Mouse (Mus musculus): ENCODE results near the gene Plekhg2. TPM values are rescaled to one million over a fixed set of nuclear protein-coding genes. Genes with fewer than 3 reads are reported as not detected.

Gene Plekhg2
- polyA plus RNA-seq (2012; ENCODE audit: insufficient read depth, insufficient read length, missing spikeins), result 11.4 and 14.6 TPM in 2 replicates

DNA sequence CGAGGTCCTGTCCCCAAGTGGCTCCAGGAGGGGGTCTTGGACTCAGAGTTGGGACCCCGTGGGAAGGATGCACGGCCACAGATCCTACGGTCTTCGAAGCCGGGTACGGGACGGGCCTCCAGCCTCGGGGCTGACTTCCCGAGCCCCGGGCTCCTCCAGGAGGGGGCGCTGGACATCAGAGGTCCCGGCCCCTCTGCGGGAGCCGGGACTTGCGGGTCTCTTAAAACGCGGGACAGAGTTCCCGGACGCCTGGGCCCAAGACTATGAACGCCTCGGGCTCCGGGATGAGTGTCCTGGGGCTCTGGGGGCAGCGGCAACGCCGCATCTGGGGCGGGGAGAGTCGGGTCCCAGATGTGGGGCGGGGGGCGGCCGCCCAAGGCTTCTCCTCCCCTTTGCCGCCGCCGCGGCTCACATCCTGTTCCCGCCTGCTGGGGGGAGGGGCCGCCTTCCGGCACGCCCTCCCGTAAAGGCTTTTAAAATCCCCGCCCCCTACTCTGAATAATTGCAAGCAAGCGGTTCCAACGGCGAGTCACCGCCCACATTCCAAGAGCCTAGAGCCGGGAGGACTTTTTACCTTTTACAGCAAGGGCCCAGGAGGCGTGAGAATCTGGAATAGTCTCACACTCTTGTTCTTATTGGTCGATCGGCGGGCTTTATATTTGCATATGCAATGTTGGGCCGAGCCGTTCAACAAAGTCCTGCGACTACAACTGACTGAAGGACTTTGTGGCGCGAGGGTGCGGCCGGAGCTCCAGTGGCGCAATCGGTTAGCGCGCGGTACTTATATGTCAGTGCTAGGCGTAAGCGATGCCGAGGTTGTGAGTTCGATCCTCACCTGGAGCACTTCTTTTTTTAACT is at the start of gene Plekhg2:
Plekhg2 (minus strand) TSS at position 349 of the 858 bp plus-strand sequence.
- peak; percentile 67 for TF ChIP-seq CTCF (IDR thresholded peaks at IDR 0.05; ENCODE audit: low read depth, low read length)
- no peak for TF ChIP-seq POLR2A (IDR thresholded peaks at IDR 0.05; ENCODE audit: borderline replicate concordance, low read depth, low read length)
- Histone ChIP-seq H3K27ac (ENCODE audit: insufficient read depth, low read depth, low read length) (peak within 1 kb of the TSS; percentile 76), H3K4me1 (ENCODE audit: control insufficient read depth, insufficient read depth, low read length) (peaks cover 10% of the 10 kb centered on the region), H3K4me3 (ENCODE audit: insufficient read depth, low read length) (peak within 1 kb of the TSS; percentile 79)

GRCm38 (mm10) chr7:28419416-28419815 is 47.0 kb upstream of the Plekhg2 start:
- H3K4me1 ChIP-seq (ENCODE audit: control insufficient read depth, insufficient read depth, low read length), result peaks cover 17% of the 10 kb centered on the region
- TF ChIP-seq POLR2A (IDR thresholded peaks at IDR 0.05; ENCODE audit: borderline replicate concordance, low read depth, low read length) (no peak), CTCF (IDR thresholded peaks at IDR 0.05; ENCODE audit: low read depth, low read length) (no peak)
- no peak overlapping the region for H3K4me3 ChIP-seq (ENCODE audit: insufficient read depth, low read length)
- H3K27ac ChIP-seq (ENCODE audit: insufficient read depth, low read depth, low read length), result no peak overlapping the region

DNA sequence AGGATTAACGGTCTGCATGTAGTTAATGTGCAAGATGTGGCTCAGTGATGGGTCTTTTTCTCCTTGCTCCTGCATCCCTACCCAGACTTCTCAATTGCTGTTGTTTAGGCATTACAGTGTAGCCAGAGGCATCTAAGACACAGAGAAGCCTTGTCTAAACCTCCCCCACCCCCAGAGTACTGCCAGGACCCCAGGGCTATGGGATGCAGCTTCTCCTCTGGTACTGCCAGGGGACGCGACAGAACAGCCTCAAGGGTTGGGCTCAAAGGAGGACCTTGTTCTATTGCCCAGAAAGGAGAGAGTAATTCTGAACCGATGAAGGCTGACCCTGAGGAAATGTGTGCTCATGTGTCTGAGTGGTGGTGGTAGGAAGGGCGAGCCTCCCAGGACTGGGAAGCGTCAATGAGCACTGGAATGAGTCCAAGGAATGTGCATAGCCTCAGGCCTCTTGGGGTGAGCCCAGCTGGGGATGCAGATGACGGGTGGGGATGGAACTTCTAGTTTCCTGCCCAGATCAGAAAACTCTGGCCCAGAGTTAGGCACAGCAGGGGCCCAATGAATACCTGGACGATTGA is 45.8 kb upstream of the Plekhg2 start:
- Histone ChIP-seq H3K4me1 (ENCODE audit: control insufficient read depth, insufficient read depth, low read length) (peaks cover 13% of the 10 kb centered on the region), H3K27ac (ENCODE audit: insufficient read depth, low read depth, low read length) (no peak overlapping the region), H3K4me3 (ENCODE audit: insufficient read depth, low read length) (no peak overlapping the region)
- TF ChIP-seq CTCF (IDR thresholded peaks at IDR 0.05; ENCODE audit: low read depth, low read length) (no peak), POLR2A (IDR thresholded peaks at IDR 0.05; ENCODE audit: borderline replicate concordance, low read depth, low read length) (no peak)

GRCm38 (mm10) chr7:28417368-28417767 is 45.0 kb upstream of the Plekhg2 start:
- no peak overlapping the region for H3K4me3 ChIP-seq (ENCODE audit: insufficient read depth, low read length)
- no peak overlapping the region for H3K27ac ChIP-seq (ENCODE audit: insufficient read depth, low read depth, low read length)
- H3K4me1 ChIP-seq (ENCODE audit: control insufficient read depth, insufficient read depth, low read length), result peaks cover 13% of the 10 kb centered on the region
- TF ChIP-seq POLR2A (IDR thresholded peaks at IDR 0.05; ENCODE audit: borderline replicate concordance, low read depth, low read length) (no peak), CTCF (IDR thresholded peaks at IDR 0.05; ENCODE audit: low read depth, low read length) (no peak)

GRCm38 (mm10) chr7:28412826-28413225 is 40.4 kb upstream of the Plekhg2 start:
- no peak overlapping the region for H3K27ac ChIP-seq (ENCODE audit: insufficient read depth, low read depth, low read length)
- H3K4me1 ChIP-seq (ENCODE audit: control insufficient read depth, insufficient read depth, low read length), result no peaks in the 10 kb centered on the region
- TF ChIP-seq POLR2A (IDR thresholded peaks at IDR 0.05; ENCODE audit: borderline replicate concordance, low read depth, low read length) (no peak), CTCF (IDR thresholded peaks at IDR 0.05; ENCODE audit: low read depth, low read length) (no peak)
- no peak overlapping the region for H3K4me3 ChIP-seq (ENCODE audit: insufficient read depth, low read length)

DNA sequence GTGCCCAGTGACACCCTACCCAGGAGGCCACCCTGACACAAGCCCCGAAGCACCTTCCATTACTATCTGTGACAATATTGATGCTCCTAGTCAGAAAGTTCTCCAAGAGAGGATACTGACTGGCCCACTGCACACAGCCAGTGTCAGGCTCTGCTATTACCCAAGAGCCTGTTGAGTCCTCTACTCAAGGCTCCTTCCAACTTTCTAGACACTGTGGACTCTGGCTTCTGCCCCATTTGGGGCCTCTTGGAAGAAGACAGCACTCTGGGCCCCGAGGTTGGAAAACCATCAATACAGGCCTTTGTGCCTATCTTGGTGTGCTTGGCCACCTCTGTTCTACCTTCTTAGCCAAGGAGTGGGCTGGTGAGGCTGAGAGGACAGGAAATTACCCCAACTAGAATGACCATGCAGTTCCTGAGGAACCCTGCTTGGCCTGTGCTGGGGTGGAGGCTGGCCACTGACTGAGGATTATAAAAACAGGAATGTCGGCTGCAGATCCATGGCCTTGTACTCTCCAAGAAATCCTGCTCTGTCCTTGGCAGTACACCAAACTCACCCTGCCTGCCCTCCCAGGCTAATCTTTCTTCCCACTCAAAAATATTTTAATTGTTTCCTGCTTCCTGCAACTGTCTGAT is 38.6 kb upstream of the Plekhg2 start:
- H3K4me1 ChIP-seq (ENCODE audit: control insufficient read depth, insufficient read depth, low read length), result no peaks in the 10 kb centered on the region
- no peak overlapping the region for H3K4me3 ChIP-seq (ENCODE audit: insufficient read depth, low read length)
- TF ChIP-seq CTCF (IDR thresholded peaks at IDR 0.05; ENCODE audit: low read depth, low read length) (no peak), POLR2A (IDR thresholded peaks at IDR 0.05; ENCODE audit: borderline replicate concordance, low read depth, low read length) (no peak)
- no peak overlapping the region for H3K27ac ChIP-seq (ENCODE audit: insufficient read depth, low read depth, low read length)

- TF ChIP-seq POLR2A (IDR thresholded peaks at IDR 0.05; ENCODE audit: borderline replicate concordance, low read depth, low read length), result no peak
- no peak for TF ChIP-seq CTCF (IDR thresholded peaks at IDR 0.05; ENCODE audit: low read depth, low read length)
- H3K27ac ChIP-seq (ENCODE audit: insufficient read depth, low read depth, low read length), result no peak overlapping the region
- peaks cover 6% of the 10 kb centered on the region for H3K4me1 ChIP-seq (ENCODE audit: control insufficient read depth, insufficient read depth, low read length)
- H3K4me3 ChIP-seq (ENCODE audit: insufficient read depth, low read length), result no peak overlapping the region
Measured at GRCm38 (mm10) chr7:28401942-28402341, 29.5 kb upstream of the Plekhg2 start.

DNA sequence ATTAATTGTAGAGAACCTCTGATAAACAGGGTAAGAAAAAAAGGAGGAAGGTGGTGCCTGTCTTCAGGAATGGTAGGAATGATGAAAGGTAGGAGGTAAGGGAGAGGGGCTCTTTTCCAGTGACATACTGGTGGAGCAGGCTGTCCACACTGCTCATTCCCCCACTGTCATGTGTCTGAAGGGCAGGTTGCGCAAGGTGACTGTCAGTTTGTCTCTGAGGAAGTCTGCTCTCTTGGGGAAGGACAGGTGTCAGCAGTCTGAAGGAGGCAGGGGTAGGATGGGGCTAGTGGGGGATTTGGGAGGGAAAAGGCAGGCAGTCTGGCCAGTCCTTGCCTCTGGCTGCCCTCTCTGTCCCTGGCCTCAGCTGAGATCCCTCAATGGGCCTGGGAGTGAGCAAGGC is 28.6 kb upstream of the Plekhg2 start:
- no peak overlapping the region for H3K27ac ChIP-seq (ENCODE audit: insufficient read depth, low read depth, low read length)

GRCm38 (mm10) chr7:28398696-28399340 is 26.4 kb upstream of the Plekhg2 start:
- H3K27ac ChIP-seq (ENCODE audit: insufficient read depth, low read depth, low read length), result no peak overlapping the region
- no peak for TF ChIP-seq CTCF (IDR thresholded peaks at IDR 0.05; ENCODE audit: low read depth, low read length)
- peaks cover 6% of the 10 kb centered on the region for H3K4me1 ChIP-seq (ENCODE audit: control insufficient read depth, insufficient read depth, low read length)
- H3K4me3 ChIP-seq (ENCODE audit: insufficient read depth, low read length), result no peak overlapping the region

More for the DNA sequence above, 28.6 kb upstream of the Plekhg2 start:
- TF ChIP-seq POLR2A (IDR thresholded peaks at IDR 0.05; ENCODE audit: borderline replicate concordance, low read depth, low read length) (no peak), CTCF (IDR thresholded peaks at IDR 0.05; ENCODE audit: low read depth, low read length) (no peak)
- H3K4me3 ChIP-seq (ENCODE audit: insufficient read depth, low read length), result no peak overlapping the region
- peaks cover 6% of the 10 kb centered on the region for H3K4me1 ChIP-seq (ENCODE audit: control insufficient read depth, insufficient read depth, low read length)
